Mouse (Mus musculus) C3H10T1/2 (cell line): ENCODE measurements around the gene Mfsd4b4. TPM values are rescaled to one million over a fixed set of nuclear protein-coding genes. Genes with fewer than 3 reads are reported as not detected.

ENCODE experiments used
- polyA plus RNA-seq, 2 experiments: library from polyadenylated mRNA; unstranded; fragments of >200 nt; fragmentation: generic; extraction: Trizol; gene quantifications; one replicate each; pipeline ENCODE4 v1.2.1; 2012; ENCODE audit warnings: missing spikeins in 2 of 2

Gene Mfsd4b4
- 1 to 10 TPM in 1 of 2 experiments, under 1 TPM in 1; 0.40 to 6.0 TPM for polyA plus RNA-seq

GRCm38 (mm10) chr10:39898874-39899371 lies at the start of gene Mfsd4b4:
TSS of gene Mfsd4b4 (minus strand) at chr10:39899238.

GRCm38 (mm10) chr10:39926616-39927139 lies 27.6 kb upstream of the Mfsd4b4 start, which contains the start of gene Mfsd4b2:
TSS of gene Mfsd4b2 (minus strand) at chr10:39926923.

Other genes with a start within 250 kb of the Mfsd4b4 start
- gene Rev3l, start 167.1 kb downstream of the Mfsd4b4 start, polyA plus RNA-seq = 1 to 10 TPM in 1 of 2 experiments, under 1 TPM in 1; 0.09 to 4.5 TPM
- not detected for gene Mfsd4b2, start 27.7 kb upstream of the Mfsd4b4 start, polyA plus RNA-seq
- under 1 TPM; 0.19 to 0.60 TPM for gene Mfsd4b3, start 60.9 kb upstream of the Mfsd4b4 start, polyA plus RNA-seq
- under 1 TPM; 0.02 to 0.05 TPM for gene Mfsd4b5, start 87.4 kb upstream of the Mfsd4b4 start, polyA plus RNA-seq
- under 1 TPM in 1 of 2 experiments, not detected in 1; 0.04 TPM for gene Mfsd4b1, start 126.0 kb upstream of the Mfsd4b4 start, polyA plus RNA-seq
- gene Slc16a10, start 243.0 kb upstream of the Mfsd4b4 start, polyA plus RNA-seq = 1 to 10 TPM in 1 of 2 experiments, under 1 TPM in 1; 0.82 to 1.5 TPM